ENCODE assay signal across 14 mouse cellular contexts in genomic region chr5:136625176-136625991, GRCm38 (mm10). TPM values are rescaled to one million over a fixed set of nuclear protein-coding genes. Genes with fewer than 3 reads are reported as not detected.
DNase-seq lines count a peak whose midpoint lies in the region; TF ChIP-seq lines count a peak whose summit lies in the region.
"Had no signal": no experiment of that assay in that cellular context is flagged by ENCODE, and none has a peak within 500 bp of the region (broad histone marks: within the 10 kb centered on the region; RNA-seq: fewer than 3 reads in every experiment).

No protein-coding gene starts in this region.

- 13% methylated on average over 13 of the region's 13 CpGs for WGBS in spleen, adult 2 months

- H3K36me3 ChIP-seq in spleen, adult 2 months (ENCODE audit: control insufficient read depth, insufficient read depth, low read length): no peaks in the 10 kb centered on the region
- H3K36me3 ChIP-seq in splenic B cell, adult 2 months (ENCODE audit: control insufficient read depth, insufficient read depth, low read length, poor library complexity, severe bottlenecking): no peaks in the 10 kb centered on the region
- H3K36me3 ChIP-seq: hindbrain, embryonic 12.5 days; neural tube, embryonic 12.5 days had no signal

- TF ChIP-seq CTCF in spleen, adult 2 months (IDR thresholded peaks at IDR 0.05; ENCODE audit: extremely low read depth, insufficient read depth, insufficient read length, insufficient replicate concordance): no peak

- DNase-seq in embryo, embryonic 10 days (ENCODE audit: low spot score): peak; percentile 42
- DNase-seq in embryo, embryonic 11 days: no peak
- DNase-seq in spleen, adult 2 months (ENCODE audit: low read depth in 1 of 2, low spot score in 2 of 2): no peak
- no peak for DNase-seq in spleen, postnatal 14 days (ENCODE audit: low spot score in 2 of 2)
- peak; percentile 55 for DNase-seq in splenic B cell, adult 2 months (ENCODE audit: low read depth, low spot score)
- DNase-seq in left cerebral cortex, adult 18-20 months (ENCODE audit: low spot score in 2 of 2): no peak
- no peak for DNase-seq in right cerebral cortex, postnatal 4 days
- DNase-seq in kidney, postnatal 4 days: no peak
- DNase-seq: cerebellum, postnatal 14 days; forebrain, postnatal 0 days; gastrocnemius, postnatal 25 days; lung, postnatal 4 days had no signal

- no peaks in the 10 kb centered on the region for H3K27me3 ChIP-seq in spleen, adult 2 months (ENCODE audit: control insufficient read depth, insufficient read depth, low read length)
- no peaks in the 10 kb centered on the region for H3K27me3 ChIP-seq in splenic B cell, adult 2 months (ENCODE audit: control insufficient read depth, insufficient read depth, low read length, poor library complexity, severe bottlenecking)

- no peak overlapping the region for H3K4me3 ChIP-seq in spleen, adult 2 months (ENCODE audit: extremely low read depth, insufficient read depth, insufficient read length)
- H3K4me3 ChIP-seq: hindbrain, embryonic 12.5 days; neural tube, embryonic 12.5 days had no signal

- peaks cover 11% of the 10 kb centered on the region for H3K4me1 ChIP-seq in spleen, adult 2 months (ENCODE audit: control insufficient read depth, insufficient read depth, insufficient read length)

- H3K27ac ChIP-seq in spleen, adult 2 months (ENCODE audit: insufficient read depth, low read length): peak overlapping the region; percentile 20
- H3K27ac ChIP-seq: hindbrain, embryonic 12.5 days; neural tube, embryonic 12.5 days had no signal

- TF ChIP-seq POLR2A in spleen, adult 2 months (IDR thresholded peaks at IDR 0.05; ENCODE audit: low read depth, low read length): no peak

RNA-seq across cellular contexts. Expression of gene Cux1, which starts 58.1 kb away (rescaled TPM):
- polyA plus RNA-seq in spleen, adult 2 months (2012; rRNA removed): 24.7 and 28.4 TPM in 2 replicates
- total RNA-seq in left cerebral cortex, adult 18-20 months (2021): 100 to 1,000 TPM; 104 to 116 TPM

Comparison
In these comparisons a context has a peak if more than half of its experiments do, and no peak if none do; other contexts are left out.
1. DNase-seq: peak in embryo, embryonic 10 days (single experiment) and splenic B cell, adult 2 months (single experiment); none in embryo, embryonic 11 days (single experiment), spleen, adult 2 months (0 of 2), spleen, postnatal 14 days (0 of 2), left cerebral cortex, adult 18-20 months (0 of 2), right cerebral cortex, postnatal 4 days (single experiment) and kidney, postnatal 4 days (0 of 2).